In genomic region chr15:32226381-32226780, GRCm38 (mm10) we compare ENCODE assay signal across 32 mouse cellular contexts. TPM values are rescaled to one million over a fixed set of nuclear protein-coding genes. Genes with fewer than 3 reads are reported as not detected.
DNase-seq lines count a peak whose midpoint lies in the region; ATAC-seq lines count a peak whose summit lies in the region.
"Had no signal": no experiment of that assay in that cellular context is flagged by ENCODE, and none has a peak within 500 bp of the region (broad histone marks: within the 10 kb centered on the region; RNA-seq: fewer than 3 reads in every experiment).

No protein-coding gene starts in this region.

- H3K27me3 ChIP-seq in heart, embryonic 10.5 days (ENCODE audit: insufficient read depth, poor library complexity, severe bottlenecking), result no peaks in the 10 kb centered on the region
- no peaks in the 10 kb centered on the region for H3K27me3 ChIP-seq in intestine, embryonic 16.5 days (replicated peaks; ENCODE audit: control insufficient read depth, insufficient read depth, low read length)
- H3K27me3 ChIP-seq in kidney, embryonic 16.5 days (ENCODE audit: insufficient read depth, low read length), result no peaks in the 10 kb centered on the region
- H3K27me3 ChIP-seq: CH12.LX; embryonic facial prominence, embryonic 15.5 days; forebrain, embryonic 12.5 days; heart, embryonic 12.5 days; hindbrain, embryonic 13.5 days; limb, embryonic 13.5 days; lung, embryonic 15.5 days; midbrain, embryonic 15.5 days had no signal

- no peak overlapping the region for H3K4me3 ChIP-seq in heart, embryonic 10.5 days
- no peak overlapping the region for H3K4me3 ChIP-seq in intestine, embryonic 16.5 days (ENCODE audit: low read length)
- H3K4me3 ChIP-seq in kidney, embryonic 16.5 days (ENCODE audit: low read length), result no peak overlapping the region
- H3K4me3 ChIP-seq: embryonic facial prominence, embryonic 10.5 days; embryonic facial prominence, embryonic 15.5 days; forebrain, embryonic 12.5 days; heart, embryonic 12.5 days; hindbrain, embryonic 13.5 days; limb, embryonic 13.5 days; lung, embryonic 15.5 days; midbrain, embryonic 10.5 days; midbrain, embryonic 15.5 days had no signal

- no peaks in the 10 kb centered on the region for H3K4me1 ChIP-seq in heart, embryonic 10.5 days
- 0 out of 2 replicates have a peak, but pooled peaks cover 3% of the 10 kb centered on the region for H3K4me1 ChIP-seq in intestine, embryonic 16.5 days (ENCODE audit: control insufficient read depth, insufficient read depth, low read length)
- H3K4me1 ChIP-seq in kidney, embryonic 16.5 days (ENCODE audit: insufficient read depth, low read length), result 0 out of 2 replicates have a peak, but pooled peaks cover 6% of the 10 kb centered on the region
- H3K4me1 ChIP-seq: embryonic facial prominence, embryonic 15.5 days; forebrain, embryonic 12.5 days; heart, embryonic 12.5 days; hindbrain, embryonic 13.5 days; limb, embryonic 13.5 days; lung, embryonic 15.5 days; midbrain, embryonic 10.5 days; midbrain, embryonic 15.5 days had no signal

- H3K9ac ChIP-seq in intestine, embryonic 16.5 days (ENCODE audit: low read depth, low read length), result no peak overlapping the region
- H3K9ac ChIP-seq in kidney, embryonic 16.5 days (replicated peaks; ENCODE audit: low read length), result no peak overlapping the region
- H3K9ac ChIP-seq: embryonic facial prominence, embryonic 15.5 days; forebrain, embryonic 12.5 days; forebrain, postnatal 0 days; heart, embryonic 12.5 days; hindbrain, embryonic 13.5 days; limb, embryonic 13.5 days; lung, embryonic 15.5 days; midbrain, embryonic 15.5 days had no signal

- H3K36me3 ChIP-seq in heart, embryonic 10.5 days, result no peaks in the 10 kb centered on the region
- H3K36me3 ChIP-seq in intestine, embryonic 16.5 days (ENCODE audit: control insufficient read depth, insufficient read depth, low read length), result no peaks in the 10 kb centered on the region
- no peaks in the 10 kb centered on the region for H3K36me3 ChIP-seq in kidney, embryonic 16.5 days (ENCODE audit: insufficient read depth, low read length)
- H3K36me3 ChIP-seq: embryonic facial prominence, embryonic 10.5 days; embryonic facial prominence, embryonic 15.5 days; forebrain, embryonic 12.5 days; heart, embryonic 12.5 days; hindbrain, embryonic 13.5 days; limb, embryonic 13.5 days; lung, embryonic 15.5 days; midbrain, embryonic 10.5 days; midbrain, embryonic 15.5 days had no signal

- 85% methylated on average over 6 of the region's 6 CpGs for WGBS in heart, embryonic 10.5 days
- WGBS in intestine, embryonic 16.5 days, result 70% methylated on average over 6 of the region's 6 CpGs
- 66% methylated on average over 6 of the region's 6 CpGs for whole genome bisulfite sequencing in kidney, embryonic 16.5 days

- peak; percentile 51 for DNase-seq in heart, adult 11 months
- DNase-seq in heart, embryonic 10.5 days (ENCODE audit: low spot score), result no peak
- DNase-seq in kidney, postnatal 36 days, result peak; percentile 37 to 80
- no peak for DNase-seq in right cerebral cortex, postnatal 36 days (ENCODE audit: low spot score in 2 of 2)
- DNase-seq in ovary, adult 18-20 months (ENCODE audit: low spot score), result no peak
- no peak for DNase-seq in cerebellum, adult 8-10 months
- DNase-seq: cerebellum, adult 2 months; cerebellum, postnatal 25 days; forebrain, postnatal 0 days; gastrocnemius, postnatal 14 days; heart, adult 18-20 months; heart, postnatal 4 days; right cerebral cortex, adult 18-20 months; right cerebral cortex, postnatal 4 days; thymus, postnatal 14 days had no signal

- ATAC-seq in intestine, embryonic 16.5 days, result peak; percentile 63
- peak; percentile 80 for ATAC-seq in kidney, embryonic 16.5 days (ENCODE audit: low FRiP score, low TSS enrichment)
- ATAC-seq: forebrain, postnatal 0 days; midbrain, embryonic 15.5 days had no signal

- H3K27ac ChIP-seq in heart, embryonic 10.5 days, result no peak overlapping the region
- no peak overlapping the region for H3K27ac ChIP-seq in intestine, embryonic 16.5 days (ENCODE audit: low read length)
- H3K27ac ChIP-seq in kidney, embryonic 16.5 days (ENCODE audit: low read length), result peak overlapping the region; percentile 67
- H3K27ac ChIP-seq: embryonic facial prominence, embryonic 10.5 days; embryonic facial prominence, embryonic 15.5 days; forebrain, embryonic 12.5 days; hindbrain, embryonic 13.5 days; limb, embryonic 13.5 days; lung, embryonic 15.5 days; midbrain, embryonic 10.5 days; midbrain, embryonic 15.5 days had no signal

- H3K4me2 ChIP-seq in intestine, embryonic 16.5 days (ENCODE audit: low read depth, low read length), result no peak overlapping the region
- H3K4me2 ChIP-seq in kidney, embryonic 16.5 days (replicated peaks; ENCODE audit: low read depth, low read length), result no peak overlapping the region
- H3K4me2 ChIP-seq: embryonic facial prominence, embryonic 15.5 days; forebrain, embryonic 12.5 days; heart, embryonic 12.5 days; hindbrain, embryonic 13.5 days; limb, embryonic 13.5 days; liver, embryonic 11.5 days; lung, embryonic 15.5 days; midbrain, embryonic 15.5 days had no signal

- H3K9me3 ChIP-seq in heart, embryonic 10.5 days, result no peaks in the 10 kb centered on the region
- H3K9me3 ChIP-seq in intestine, embryonic 16.5 days (ENCODE audit: control insufficient read depth, low read length), result no peaks in the 10 kb centered on the region
- H3K9me3 ChIP-seq in kidney, embryonic 16.5 days (ENCODE audit: low read length), result 0 out of 2 replicates have a peak, but pooled peaks cover 4% of the 10 kb centered on the region
- H3K9me3 ChIP-seq: embryonic facial prominence, embryonic 10.5 days; embryonic facial prominence, embryonic 15.5 days; forebrain, embryonic 12.5 days; heart, embryonic 12.5 days; hindbrain, embryonic 13.5 days; limb, embryonic 13.5 days; lung, embryonic 15.5 days; midbrain, embryonic 10.5 days; midbrain, embryonic 15.5 days had no signal

RNA-seq across cellular contexts. Expression of gene Sema5a, which starts 18.2 kb away (rescaled TPM):
- polyA plus RNA-seq in heart, embryonic 10.5 days (2016; fragmentation: Nextera tagmentation; extraction: Ambion mirVana), result 2.7 and 6.9 TPM in 2 replicates
- polyA plus RNA-seq in intestine, embryonic 16.5 days (2015; fragmentation: Nextera tagmentation; extraction: Ambion mirVana), result 11.8 and 12.0 TPM in 2 replicates
- 26.0 and 31.4 TPM in 2 replicates for polyA plus RNA-seq in kidney, embryonic 16.5 days (2015; fragmentation: Nextera tagmentation; extraction: Ambion mirVana)

RNA-seq across cellular contexts. Expression of gene Tas2r119, which starts 49.3 kb away (rescaled TPM):
- not detected in 2 replicates for polyA plus RNA-seq in heart, embryonic 10.5 days (2016; fragmentation: Nextera tagmentation; extraction: Ambion mirVana)
- polyA plus RNA-seq in intestine, embryonic 16.5 days (2015; fragmentation: Nextera tagmentation; extraction: Ambion mirVana), result not detected in 2 replicates
- polyA plus RNA-seq in kidney, embryonic 16.5 days (2015; fragmentation: Nextera tagmentation; extraction: Ambion mirVana), result not detected in 2 replicates
- polyA plus RNA-seq: C2C12; cerebellum, adult 2 months; embryonic facial prominence, embryonic 10.5 days; embryonic facial prominence, embryonic 15.5 days; forebrain, embryonic 12.5 days; forebrain, postnatal 0 days; heart, embryonic 12.5 days; heart, postnatal 0 days; hindbrain, embryonic 13.5 days; limb, embryonic 13.5 days; liver, embryonic 11.5 days; liver, embryonic 16.5 days; lung, embryonic 15.5 days; midbrain, embryonic 10.5 days; midbrain, embryonic 15.5 days; urinary bladder, adult 2 months had no signal

Comparison
In these comparisons a context has a peak if more than half of its experiments do, and no peak if none do; other contexts are left out.
1. DNase-seq: peak in heart, adult 11 months (single experiment) and kidney, postnatal 36 days (2 of 2); none in heart, embryonic 10.5 days (single experiment), right cerebral cortex, postnatal 36 days (0 of 2), ovary, adult 18-20 months (single experiment) and cerebellum, adult 8-10 months (single experiment).